Mouse (Mus musculus): ENCODE results near the gene Hdac10.

Gene Hdac10

DNA sequence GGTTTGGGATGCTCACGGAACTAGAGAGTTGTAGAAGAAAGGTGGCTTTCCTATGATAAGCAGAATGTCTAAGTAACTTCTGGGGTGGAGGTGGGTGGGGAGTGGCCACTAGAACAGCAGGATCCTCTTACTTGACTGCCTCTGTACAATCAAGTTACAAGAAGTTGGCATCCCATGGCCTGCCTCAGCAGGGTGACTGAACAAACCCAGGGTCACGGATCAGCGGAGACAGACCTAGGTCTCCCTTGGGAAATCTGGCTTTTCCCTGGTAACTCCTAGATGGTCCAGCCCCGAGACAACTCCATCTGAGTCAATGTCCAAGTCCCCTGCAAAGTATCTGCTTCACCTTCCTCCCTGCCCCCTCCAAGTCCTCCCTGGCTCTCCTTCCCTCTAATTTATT lies 19.4 kb upstream of the Hdac10 start:
- DNase-seq = no peak

DNA sequence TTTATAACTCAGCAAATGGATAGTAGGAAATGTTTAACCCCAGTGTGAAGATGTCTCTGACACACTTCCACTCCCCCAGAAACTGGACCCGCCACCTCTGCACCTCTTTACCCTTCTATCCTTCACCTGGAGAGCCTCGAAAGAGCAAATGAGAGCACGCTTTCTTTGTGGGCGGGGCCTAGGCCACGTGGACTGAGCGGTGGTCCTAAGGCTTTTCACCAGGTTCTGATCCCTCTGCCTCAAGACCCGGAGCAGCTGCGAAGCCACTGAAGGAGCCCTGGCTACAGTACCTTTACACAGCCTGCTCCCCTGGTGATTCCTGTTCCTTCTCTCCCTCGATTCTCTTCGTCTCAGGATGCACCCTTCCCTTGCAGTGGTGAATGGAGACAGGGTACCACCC lies 19.0 kb upstream of the Hdac10 start:
- no peak for DNase-seq

DNA sequence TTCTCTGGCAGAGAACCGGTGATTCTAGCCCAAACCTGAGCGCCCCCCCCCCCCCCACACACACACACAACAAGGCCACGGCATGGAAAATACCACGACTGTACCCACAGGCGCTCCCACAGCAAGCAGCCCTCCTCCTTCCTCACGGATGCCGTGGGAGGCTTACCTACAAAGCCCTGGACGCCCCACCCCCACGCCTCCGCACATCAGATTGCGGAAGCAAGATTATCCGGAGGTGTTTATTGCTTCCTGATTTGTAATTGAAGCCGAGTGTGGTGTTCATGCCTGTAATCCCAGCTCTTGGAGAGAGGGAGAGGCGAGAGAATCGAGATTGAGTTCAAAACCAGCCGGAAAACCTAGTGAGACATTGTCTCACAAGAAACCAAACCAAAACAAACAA lies 18.5 kb upstream of the Hdac10 start:
- peak; percentile 56 to 69 for DNase-seq

DNA sequence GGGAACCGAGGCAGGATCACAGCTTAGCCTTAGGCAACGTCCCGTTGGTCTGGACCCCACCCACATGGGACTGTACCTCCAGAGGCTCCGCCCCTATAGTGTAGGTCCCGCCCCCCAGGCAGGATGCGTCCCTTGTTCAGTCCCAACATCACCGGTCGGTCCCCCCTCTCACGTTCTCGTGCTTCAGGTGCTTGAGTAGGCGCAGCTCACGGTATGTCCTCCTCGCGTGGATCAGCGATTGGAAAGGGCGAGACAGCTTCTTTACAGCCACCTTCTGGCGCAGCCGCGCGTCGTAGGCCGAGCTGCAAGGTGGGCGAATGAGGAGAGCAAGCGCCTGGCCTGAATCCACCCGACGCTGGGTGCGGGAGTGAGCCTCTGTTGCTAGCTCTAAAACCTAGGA lies 18.0 kb upstream of the Hdac10 start:
- DNase-seq = peak; percentile 74 to 80

DNA sequence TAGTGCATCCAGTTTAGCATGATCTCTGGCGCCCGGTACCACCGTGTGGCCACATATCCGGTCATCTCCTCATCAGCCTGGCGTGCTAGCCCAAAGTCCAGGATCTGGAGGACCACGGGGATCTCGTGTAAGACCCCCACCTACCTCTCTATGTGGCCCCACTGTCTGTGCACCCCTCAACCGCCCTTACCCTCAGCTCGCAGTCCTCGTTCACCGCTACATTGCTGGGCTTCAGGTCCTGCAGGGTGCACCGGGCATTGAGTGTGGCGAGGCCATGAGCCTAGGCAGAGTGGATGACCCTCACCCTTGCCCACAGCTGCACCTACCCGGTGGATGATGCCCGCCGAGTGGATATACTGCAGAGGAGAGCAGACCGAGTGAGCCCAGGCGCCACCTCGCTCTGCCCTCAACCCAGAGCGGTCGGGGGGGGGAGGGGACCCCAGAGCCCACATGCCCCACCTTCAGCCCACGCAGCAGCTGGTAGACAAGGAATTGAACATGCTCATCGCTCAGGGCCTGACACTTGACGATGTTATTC lies 17.4 kb upstream of the Hdac10 start:
- DNase-seq = no peak

DNA sequence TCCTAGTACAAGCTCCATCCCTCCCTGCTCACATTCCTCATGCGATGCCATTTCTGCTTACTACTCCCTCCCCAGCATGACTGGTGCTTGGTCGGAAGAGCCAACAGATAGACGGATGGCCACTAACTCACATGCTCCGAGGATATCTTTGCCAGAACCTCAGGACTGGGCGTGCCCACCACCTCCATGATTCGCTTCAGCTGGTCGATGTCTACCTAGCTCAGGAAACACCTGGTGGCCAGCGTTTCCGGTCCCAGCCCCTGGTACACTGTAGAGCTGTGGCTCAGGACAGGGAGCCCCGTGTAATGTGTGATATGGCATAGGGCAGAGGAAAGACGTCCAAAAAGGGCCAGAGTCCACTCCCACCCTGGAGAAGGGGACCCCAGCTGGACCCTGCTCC lies 16.5 kb upstream of the Hdac10 start:
- DNase-seq = no peak

DNA sequence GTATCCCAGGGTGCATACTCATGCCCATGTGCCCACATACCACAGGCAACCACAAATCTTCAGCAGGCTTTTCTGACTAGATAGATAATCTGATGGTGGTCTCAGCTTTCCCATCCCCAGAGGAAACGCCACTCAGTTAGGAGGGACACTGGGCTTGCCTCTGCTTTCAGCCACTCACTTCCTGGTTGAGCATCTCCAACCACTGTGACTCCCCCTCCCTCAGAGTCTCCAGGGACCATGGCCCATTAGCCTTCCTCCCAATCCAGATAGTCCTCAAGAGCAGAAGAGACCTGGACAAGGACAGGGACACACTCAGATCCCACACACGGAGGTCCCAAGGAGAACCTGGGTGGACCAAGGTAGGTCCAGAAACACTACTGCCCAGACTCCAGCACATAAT lies 14.6 kb upstream of the Hdac10 start:
- no peak for DNase-seq

DNA sequence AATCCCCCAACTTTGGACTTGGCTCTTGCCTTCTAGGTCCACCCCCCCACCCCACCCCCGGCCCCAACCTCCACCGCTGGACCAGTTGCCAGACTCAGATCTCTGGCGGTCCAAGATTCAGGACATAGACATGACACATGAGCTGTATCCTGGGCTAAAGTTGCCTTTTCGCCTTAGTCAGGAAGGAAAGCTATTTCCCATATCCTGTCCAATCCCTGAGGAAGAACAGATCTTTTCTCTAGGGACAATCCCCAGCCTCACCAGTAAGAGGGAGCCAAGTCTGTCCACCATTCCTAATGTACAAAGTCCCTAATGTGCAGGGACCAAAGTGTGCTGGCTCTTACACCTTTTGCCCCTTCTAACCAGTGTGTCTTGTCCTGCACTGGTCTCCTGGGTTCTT lies 13.4 kb upstream of the Hdac10 start:
- DNase-seq = no peak

DNA sequence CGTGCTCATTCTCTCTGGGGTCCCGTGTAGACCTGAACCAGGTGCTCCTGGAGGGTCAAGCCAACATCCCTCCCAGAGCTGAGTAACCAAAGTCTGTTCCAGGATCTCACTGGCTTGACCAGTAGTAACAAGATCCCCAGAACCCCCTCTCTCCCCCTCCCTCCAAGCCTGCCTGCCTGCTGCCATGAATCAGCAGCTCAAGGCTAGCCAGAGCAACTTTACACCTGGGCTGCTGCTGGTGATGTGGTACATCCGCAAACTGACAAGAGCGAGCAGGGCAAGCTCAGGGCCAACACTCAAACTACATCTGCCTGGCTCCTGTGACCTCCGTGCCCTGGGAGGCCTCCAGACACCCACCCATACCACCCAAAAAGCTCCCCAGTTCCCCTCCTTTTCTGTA lies 12.9 kb upstream of the Hdac10 start:
- DNase-seq = no peak

DNA sequence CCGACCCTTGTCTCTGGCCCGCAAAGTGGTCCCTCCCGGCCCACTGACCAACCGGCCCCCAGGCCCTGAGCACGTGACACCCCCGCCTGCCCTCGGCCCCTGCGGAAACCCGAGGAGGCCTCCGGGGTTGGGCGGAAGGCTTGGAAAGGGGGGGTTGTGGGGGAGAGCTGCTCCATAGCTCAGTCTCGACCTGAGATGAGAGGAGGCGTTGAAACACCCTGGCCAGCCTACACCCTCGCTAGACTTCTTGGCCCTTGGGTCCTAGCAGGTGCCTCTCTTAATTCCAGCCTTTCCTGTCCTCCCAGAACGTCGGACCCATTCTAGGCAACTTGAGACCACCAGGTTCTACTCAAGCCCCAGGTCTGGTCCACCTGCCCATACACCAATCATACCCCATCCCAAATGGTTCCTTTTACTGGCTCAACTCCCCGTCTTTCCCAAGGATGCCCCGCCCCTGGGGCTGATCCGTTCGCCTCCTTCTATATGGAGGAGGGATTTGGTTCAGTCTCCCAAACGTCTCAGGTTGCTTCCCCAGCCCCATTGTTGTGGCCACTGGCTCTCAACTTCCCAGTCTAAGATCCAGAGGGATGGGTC lies 12.3 kb upstream of the Hdac10 start, which contains the start of gene Mapk12:
Gene Mapk12 (minus strand): TSS at position 45 of the 594 bp plus-strand sequence.
- peak; percentile 58 to 68 for DNase-seq

DNA sequence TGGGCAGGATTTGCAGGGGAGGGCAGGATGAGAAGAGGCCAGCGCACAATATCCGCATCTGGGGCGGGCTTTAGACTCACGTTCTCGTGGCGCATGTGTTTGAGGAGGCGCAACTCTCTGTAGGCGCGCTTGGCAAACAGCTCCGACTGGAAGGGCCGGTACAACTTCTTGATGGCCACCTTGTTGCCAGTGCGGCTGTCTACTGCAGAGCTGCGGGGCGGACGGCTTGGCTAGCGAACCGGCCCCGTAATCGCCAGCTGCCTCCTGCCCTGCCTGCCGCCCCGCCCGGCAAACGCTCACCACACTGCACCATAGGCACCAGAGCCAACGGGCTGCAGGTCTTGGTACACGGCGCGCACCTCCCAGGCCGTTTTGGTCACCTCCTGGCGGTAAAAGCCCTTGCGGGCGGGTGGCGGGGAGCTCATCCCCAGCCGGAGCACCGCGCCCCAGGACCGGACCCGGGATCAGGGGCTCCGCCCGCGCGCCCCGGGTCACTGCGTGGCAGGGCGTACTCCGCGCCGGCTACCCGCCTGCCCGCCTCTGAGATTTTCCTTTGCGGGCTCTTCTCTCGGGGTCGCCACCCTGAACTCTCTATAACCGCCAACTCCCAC lies 11.7 kb upstream of the Hdac10 start:
- DNase-seq = peak; percentile 65 to 67

DNA sequence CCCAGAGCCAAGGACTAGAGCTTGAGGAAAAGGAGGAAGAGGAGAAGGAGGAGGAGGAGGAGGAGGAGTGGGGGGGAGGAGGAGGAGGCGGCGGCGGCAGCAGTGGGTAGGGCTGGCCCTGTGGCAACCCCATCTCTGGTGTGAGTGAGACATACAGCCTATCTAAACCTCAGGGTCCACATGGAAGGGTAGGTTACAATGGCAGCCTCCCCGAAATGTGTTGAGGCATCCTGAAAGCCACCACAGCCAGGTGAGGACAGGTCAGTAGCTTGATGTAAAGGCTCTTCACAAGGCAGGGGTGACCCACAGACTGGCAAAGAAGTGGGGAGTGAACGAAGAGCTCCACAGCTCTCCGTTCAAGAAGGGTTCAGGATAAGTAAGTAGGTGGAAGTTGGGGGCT lies 10.0 kb upstream of the Hdac10 start:
- DNase-seq = no peak

DNA sequence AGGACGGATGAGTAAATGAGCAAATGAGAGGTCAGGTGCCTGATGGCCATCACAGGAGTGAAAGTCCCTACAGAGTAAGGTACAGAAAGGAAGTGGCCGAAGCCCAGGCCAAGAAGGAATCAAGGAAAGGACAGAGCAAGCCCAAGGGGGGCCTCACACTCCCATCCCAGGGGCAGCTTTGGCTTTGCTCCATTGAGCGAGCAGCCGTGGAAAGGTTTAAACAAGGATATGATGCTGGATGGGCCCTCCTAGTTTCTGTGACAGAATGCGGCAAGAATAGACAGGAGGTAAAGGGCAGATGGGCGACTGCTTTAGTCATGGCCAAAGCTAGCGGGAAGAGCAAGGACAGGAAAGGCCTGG lies 9.5 kb upstream of the Hdac10 start:
- peak; percentile 33 to 44 for DNase-seq

DNA sequence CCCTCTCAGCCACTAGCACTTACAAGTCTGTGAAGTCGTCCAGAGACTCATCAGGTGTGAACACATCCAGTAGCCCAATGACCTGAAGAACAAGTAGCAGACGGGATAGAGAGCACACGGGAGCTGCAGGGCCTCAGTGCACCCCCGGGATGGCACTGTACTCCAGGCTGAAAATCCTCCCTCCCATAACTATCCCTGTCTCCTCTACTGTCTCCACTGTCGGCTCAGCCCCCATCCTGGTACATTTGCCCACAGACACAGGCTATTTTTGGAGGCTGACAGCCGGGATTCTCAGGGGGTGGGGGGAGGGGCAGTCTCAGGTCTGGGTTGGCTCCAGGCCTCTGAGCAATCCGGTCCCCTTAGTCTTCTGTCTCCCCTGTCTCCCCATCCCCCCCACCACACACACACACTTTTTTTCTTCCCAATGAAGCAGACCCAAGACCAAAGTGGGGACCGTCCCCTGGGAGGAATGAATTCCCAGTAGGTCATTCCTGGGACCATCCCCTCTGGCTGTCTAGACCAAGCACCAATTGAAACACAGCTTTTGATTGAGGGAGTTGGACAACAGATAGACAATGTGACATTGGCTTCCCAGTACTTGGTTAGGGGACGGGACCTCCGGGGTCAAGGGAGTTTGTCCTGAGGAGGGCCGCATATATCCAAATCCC lies 9.0 kb upstream of the Hdac10 start:
- peak; percentile 33 to 58 for DNase-seq

DNA sequence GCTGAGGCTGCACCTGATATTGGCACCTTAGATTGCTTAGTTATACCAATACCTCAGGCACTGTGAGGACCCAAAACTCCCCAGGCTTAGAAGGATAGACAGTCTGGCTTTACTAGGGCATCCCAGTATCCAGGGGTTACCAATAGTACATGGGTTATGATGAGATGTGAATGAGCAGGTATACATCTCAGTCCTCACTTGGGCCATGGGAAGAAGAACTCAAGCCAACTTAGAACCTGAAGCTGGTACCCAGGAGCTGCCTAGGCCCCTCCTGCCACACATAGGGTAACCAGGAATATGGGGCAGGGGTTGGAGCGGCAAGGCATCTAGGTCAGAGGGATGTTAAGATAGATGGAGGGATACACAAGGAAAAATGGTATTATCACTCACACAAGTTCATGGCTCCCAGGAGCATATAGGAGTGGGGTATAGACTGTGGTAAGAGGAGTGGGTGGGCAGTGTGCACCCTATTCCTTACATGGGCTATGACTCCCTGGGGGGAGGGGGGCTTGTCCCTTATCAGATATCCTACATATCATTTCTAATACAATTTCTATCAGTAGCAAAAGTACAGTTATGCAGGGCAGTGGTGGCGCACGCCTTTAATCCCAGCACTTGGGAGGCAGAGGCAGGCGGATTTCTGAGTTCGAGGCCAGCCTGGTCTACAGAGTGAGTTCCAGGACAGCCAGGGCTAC lies 8.1 kb upstream of the Hdac10 start:
- peak in 1 of 2 experiments; percentile 21 for DNase-seq

DNA sequence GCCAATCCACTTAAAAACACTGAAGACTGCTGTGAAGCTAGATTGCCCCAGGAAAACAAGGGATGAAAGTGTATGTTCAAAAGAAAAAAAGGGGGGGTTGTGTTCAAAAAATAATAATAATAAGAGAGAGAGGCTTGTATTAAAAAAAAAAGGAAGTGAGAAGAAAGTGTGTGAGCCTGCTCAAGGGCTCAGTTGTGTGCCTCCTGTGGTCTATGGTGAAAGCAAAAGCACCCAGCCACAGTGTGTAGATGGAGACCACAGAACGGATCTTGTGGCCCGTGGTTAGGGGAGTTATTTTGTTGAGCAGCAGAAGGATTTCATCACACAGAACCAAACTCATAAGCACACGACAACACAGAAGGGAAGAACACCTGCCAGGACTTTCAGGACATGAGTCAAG lies 2.8 kb upstream of the Hdac10 start:
- no peak for DNase-seq

DNA sequence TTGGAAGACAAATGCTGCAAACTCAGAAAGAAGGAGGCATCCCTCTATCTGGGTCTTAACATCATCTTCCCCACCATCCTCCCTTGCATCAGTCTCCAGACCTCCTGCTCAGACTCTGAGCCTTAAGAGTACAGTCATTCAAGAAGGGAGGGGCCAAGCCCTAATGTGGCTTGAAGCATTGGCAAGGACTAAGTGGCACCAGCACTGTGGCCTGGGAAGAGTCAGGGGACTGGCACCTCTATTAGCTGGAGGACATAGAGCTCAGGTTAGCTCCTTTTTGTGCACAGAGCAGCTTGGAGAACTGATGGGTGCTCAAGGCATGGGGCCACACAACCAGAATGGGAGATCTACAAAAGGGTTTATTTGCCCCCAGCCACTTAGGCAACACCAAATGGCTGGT lies 1.7 kb upstream of the Hdac10 start:
- no peak for DNase-seq

DNA sequence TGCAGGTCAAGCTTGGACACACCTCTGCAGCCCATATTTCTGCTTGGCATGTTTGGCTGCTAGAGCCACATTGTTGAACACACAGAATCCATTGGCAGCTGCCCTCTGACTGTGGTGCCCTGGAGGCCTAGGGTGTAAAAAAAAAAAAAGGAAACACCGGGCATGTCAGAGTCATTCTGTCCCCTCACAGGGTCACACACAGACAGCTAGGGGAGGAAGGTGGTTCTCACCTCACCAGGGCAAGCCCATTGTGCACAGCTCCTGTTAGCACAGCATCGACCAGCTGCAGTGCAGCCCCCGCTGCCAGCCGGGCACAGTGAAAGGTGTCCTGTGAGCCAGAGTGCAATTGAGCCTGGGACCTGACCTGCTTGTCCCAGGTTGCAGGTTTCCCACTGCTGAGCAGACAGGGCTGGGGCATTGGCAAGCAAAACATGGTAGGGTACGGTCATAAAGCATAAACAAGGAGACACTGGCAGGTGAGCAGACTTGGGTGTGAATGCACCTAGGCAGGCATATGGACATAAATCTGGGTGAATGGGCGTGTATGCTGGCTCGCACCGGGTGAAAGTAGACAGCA lies 1.0 kb downstream of the Hdac10 start:
- DNase-seq = no peak

DNA sequence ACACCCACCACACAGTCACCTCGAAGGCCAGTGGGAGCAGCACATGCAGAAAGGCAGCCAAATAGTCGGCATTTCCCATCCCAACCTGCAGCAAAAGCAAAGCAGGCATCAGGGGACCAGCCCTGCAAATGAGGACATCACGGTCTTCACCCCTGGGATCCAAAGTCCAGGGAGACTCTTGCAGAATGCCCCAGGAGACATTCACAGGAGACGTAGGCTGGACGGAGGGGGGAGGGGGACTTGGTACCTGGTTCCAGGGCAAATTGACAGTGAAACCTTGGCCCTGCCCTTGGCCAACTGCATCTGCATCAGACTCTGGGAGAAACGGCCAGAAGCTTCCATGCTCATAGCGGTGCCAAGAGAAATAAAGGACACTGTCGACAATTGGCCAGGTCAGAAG lies 1.9 kb downstream of the Hdac10 start:
- DNase-seq = no peak

DNA sequence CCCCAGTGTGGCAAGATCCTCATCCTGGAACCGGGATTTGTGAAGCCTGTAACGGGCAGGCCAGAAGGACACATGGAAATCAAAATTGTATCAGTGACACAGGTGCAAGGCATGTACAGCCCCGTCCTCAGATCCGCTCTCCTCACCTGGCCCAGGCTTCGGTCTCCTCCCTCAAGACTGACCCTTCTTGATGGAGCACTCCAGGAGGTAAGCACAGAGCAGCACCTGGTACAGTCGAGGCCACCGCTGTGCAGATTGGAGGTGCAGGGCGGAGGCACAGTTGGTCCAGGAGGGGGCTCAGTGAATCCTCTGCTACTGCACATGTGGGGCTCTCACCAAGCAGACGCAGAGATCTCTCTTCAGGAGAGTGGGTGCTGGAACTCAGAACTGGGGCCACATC lies 3.1 kb downstream of the Hdac10 start:
- no peak for DNase-seq

DNA sequence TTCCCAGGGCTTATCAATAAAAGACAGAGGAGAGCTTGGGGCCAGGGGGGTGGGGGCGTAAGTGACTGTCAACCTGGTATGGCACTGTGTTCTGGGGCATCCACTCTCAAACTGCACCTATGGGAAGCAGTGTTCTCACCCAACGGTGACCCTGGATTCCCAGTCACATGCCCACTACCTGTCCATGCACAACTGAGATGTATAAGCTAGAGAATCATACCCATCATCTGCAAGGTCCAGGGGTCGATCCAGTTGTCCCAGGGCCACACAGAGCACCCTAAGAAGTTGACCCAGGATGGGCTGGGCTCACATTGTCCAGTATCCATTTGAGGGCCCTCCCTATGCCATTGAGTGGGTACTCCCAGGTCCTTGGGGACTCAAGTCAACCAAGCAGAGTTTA lies 4.2 kb downstream of the Hdac10 start:
- DNase-seq = no peak

DNA sequence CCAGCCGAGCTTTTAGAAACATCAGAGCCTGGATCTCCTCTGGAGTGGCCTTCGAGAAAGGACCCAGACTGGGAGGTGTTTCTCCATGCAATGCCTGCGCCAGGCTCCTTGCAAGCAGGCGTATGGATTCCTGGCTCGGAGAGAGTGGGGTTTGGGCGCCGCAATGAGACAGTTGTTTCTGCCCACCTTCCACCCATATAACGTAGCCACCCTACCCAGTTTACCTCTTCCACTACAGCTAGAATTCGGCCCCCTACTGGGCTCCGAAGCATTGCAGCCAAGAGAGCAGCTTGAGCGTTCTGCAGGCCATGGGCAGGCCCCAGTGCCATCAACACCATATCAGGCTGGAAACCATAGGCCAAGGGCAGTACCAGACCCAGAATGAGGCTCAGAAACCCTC lies 4.9 kb downstream of the Hdac10 start:
- DNase-seq = peak; percentile 76 to 83

DNA sequence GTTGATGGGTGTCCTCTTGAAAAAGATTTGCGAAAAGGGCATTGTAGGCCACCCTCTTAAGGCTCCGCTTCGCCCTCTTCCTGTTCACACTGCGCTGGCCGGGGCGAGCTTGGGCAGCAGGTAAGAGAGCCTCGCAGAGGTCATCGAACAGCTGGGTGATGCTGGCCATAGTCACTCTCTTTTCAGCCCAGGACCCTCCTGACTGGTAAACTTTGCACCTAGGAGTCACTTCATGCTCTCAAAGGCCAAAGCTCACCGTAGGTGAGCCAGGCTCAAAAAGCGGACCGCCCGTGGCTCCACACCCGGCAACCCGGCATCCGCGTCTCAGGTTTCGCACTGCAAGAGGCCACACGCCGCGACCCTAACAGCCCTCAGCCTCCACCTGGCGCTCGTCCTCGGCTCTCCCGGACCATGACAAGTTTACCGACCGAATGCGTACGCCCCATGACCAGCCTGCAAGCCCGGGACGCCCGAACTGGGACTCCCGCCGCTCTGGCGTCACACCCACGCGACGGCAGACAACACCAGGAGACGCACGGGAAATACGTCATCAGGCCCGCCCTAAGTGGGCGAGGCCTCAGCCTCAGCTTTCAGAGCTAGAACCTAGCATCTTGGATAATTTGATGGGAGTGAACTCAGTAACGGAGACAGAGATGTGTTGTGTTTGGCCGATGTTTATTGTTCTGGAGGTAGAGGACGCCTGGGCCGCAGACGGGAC lies 5.7 kb downstream of the Hdac10 start, which contains the start of gene Tubgcp6:
Gene Tubgcp6 (minus strand): TSS at position 464 of the 718 bp plus-strand sequence.
- DNase-seq = peak; percentile 96 to 98
